Comparison of ENCODE assay signal across 8 mouse cellular contexts in the genomic region with DNA sequence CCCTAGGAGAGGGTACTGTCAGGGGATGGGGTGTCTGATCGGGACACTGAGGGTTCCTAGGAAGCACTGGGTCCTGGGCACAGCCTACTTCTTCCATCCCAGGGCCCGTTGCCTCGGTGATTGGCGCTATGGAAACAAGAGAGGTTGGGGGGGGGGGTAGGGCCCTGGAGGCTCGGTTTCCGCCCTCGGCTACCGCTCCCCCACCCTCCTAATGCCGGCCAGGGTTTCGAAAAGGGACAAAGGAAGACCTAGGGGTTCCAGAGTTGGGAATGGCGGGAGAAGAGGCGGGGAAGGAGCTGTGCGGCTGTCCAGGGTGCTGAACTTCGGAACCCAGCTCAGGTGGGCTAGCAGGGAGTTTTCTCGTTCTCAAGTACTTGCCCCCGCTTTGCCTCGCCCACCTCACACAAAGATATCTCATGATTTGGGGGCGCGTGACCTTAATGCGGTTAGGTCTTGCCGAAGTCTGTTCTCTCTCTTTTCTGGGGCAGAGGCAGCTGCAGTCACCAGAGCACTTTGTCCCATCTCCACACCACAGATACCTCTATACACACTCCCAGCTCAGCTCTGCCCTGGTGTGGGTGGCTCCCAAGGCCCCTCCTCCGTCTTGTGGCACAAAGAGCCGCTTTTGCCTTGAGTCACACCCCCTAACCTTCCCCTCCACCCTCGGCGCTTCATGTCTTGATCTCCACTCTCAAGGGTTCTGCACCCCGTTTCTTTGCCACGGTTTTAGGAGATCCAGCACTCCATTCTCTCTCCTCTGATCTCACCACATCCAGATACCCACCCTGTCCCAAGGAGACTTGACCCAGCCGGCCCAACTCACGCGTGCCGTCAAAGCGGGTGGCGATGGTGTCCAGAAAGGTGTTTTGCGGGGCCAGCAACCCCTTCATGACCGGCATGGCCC. TPM values are rescaled to one million over a fixed set of nuclear protein-coding genes. Genes with fewer than 3 reads are reported as not detected.
DNase-seq lines count a peak whose midpoint lies in the region; ATAC-seq and TF ChIP-seq lines count a peak whose summit lies in the region.

No protein-coding gene starts in this region.

- TF ChIP-seq POLR2A in olfactory bulb, adult 2 months (IDR thresholded peaks at IDR 0.05; ENCODE audit: insufficient read depth, low read depth, low read length), result no peak

- no peak for TF ChIP-seq CTCF in G1E (IDR thresholded peaks at IDR 0.05; ENCODE audit: low read depth, low read length)
- no peak; the same call in 1 of the 2 replicates for TF ChIP-seq CTCF in hindbrain, postnatal 0 days (IDR thresholded peaks at IDR 0.05; ENCODE audit: low read depth)
- TF ChIP-seq CTCF in olfactory bulb, adult 2 months (IDR thresholded peaks at IDR 0.05; ENCODE audit: insufficient read depth, low read depth, low read length), result no peak

- no peak overlapping the region for H3K9ac ChIP-seq in embryonic facial prominence, embryonic 14.5 days (ENCODE audit: low read depth, low read length)
- H3K9ac ChIP-seq in hindbrain, postnatal 0 days (replicated peaks; ENCODE audit: low read length), result peak overlapping the region; percentile 65

- peak overlapping the region; percentile 53 for H3K4me2 ChIP-seq in embryonic facial prominence, embryonic 14.5 days (ENCODE audit: low read depth, low read length)
- peak overlapping the region; percentile 65 for H3K4me2 ChIP-seq in hindbrain, postnatal 0 days (ENCODE audit: low read depth, low read length)

- peak overlapping the region; percentile 20; the same call in 1 of the 2 replicates for H3K4me3 ChIP-seq in G1E (ENCODE audit: low read depth, low read length)
- peak overlapping the region; percentile 33 for H3K4me3 ChIP-seq in embryonic facial prominence, embryonic 14.5 days (ENCODE audit: low read depth, low read length)
- H3K4me3 ChIP-seq in hindbrain, postnatal 0 days (ENCODE audit: low read length), result peak overlapping the region; percentile 39
- H3K4me3 ChIP-seq in olfactory bulb, adult 2 months (ENCODE audit: insufficient read depth, low read depth, low read length), result peak overlapping the region; percentile 65

- under 1% methylated on average over 30 of the region's 35 CpGs for WGBS in embryonic facial prominence, embryonic 14.5 days
- WGBS in hindbrain, postnatal 0 days, result under 1% methylated on average over 35 of the region's 35 CpGs
- 4% methylated on average over 35 of the region's 35 CpGs for WGBS in olfactory bulb, adult 2 months

- H3K36me3 ChIP-seq in G1E (replicated peaks), result no peaks in the 10 kb centered on the region
- no peaks in the 10 kb centered on the region for H3K36me3 ChIP-seq in embryonic facial prominence, embryonic 14.5 days (ENCODE audit: control insufficient read depth, insufficient read depth, low read length)
- no peaks in the 10 kb centered on the region for H3K36me3 ChIP-seq in hindbrain, postnatal 0 days (ENCODE audit: insufficient read depth, low read length)

- H3K27ac ChIP-seq in embryonic facial prominence, embryonic 14.5 days (replicated peaks; ENCODE audit: low read depth, low read length), result no peak overlapping the region
- H3K27ac ChIP-seq in hindbrain, postnatal 0 days, result peak overlapping the region; percentile 58; the same call in 1 of the 2 replicates
- H3K27ac ChIP-seq in olfactory bulb, adult 2 months (ENCODE audit: insufficient read depth, low read depth, low read length), result peak overlapping the region; percentile 63; the same call in 1 of the 2 replicates

- peaks cover 87% of the 10 kb centered on the region for H3K27me3 ChIP-seq in G1E (ENCODE audit: insufficient read depth, low read length)
- H3K27me3 ChIP-seq in embryonic facial prominence, embryonic 14.5 days (replicated peaks; ENCODE audit: control insufficient read depth, insufficient read depth, low read length), result peaks cover 43% of the 10 kb centered on the region
- no peaks in the 10 kb centered on the region for H3K27me3 ChIP-seq in hindbrain, postnatal 0 days (ENCODE audit: insufficient read depth, low read length)

- DNase-seq in adrenal gland, adult (ENCODE audit: inconsistent age in 2 of 2, low spot score in 1 of 2), result peak; percentile 45 to 82
- DNase-seq in adrenal gland, adult 8-10 months, result no peak
- peak; percentile 52 for DNase-seq in G1E (ENCODE audit: low spot score)
- DNase-seq in embryonic facial prominence, embryonic 14.5 days (ENCODE audit: low spot score), result peak; percentile 65
- peak; percentile 20 for DNase-seq in hindbrain, postnatal 0 days (ENCODE audit: low spot score)
- peak; percentile 38 to 40 for DNase-seq in lung, adult 18-20 months
- DNase-seq in cerebellum, postnatal 36 days, result no peak

- ATAC-seq in G1E (ENCODE audit: extremely low read depth, insufficient number of reproducible peaks, low FRiP score, poor library complexity, severe bottlenecking), result no peak
- peak; percentile 58 for ATAC-seq in embryonic facial prominence, embryonic 14.5 days (ENCODE audit: low read depth)
- ATAC-seq in hindbrain, postnatal 0 days, result peak; percentile 35; the same call in 1 of the 2 replicates

- peaks cover 38% of the 10 kb centered on the region for H3K4me1 ChIP-seq in G1E (ENCODE audit: insufficient read depth, low read depth, low read length)
- 0 out of 2 replicates have a peak, but pooled peaks cover 6% of the 10 kb centered on the region for H3K4me1 ChIP-seq in embryonic facial prominence, embryonic 14.5 days (ENCODE audit: control insufficient read depth, insufficient read depth, low read length)
- H3K4me1 ChIP-seq in hindbrain, postnatal 0 days (ENCODE audit: insufficient read depth, low read length), result peaks cover 6% of the 10 kb centered on the region; the same call in 1 of the 2 replicates
- H3K4me1 ChIP-seq in olfactory bulb, adult 2 months (ENCODE audit: control insufficient read depth, insufficient read depth, low read length), result peaks cover 31% of the 10 kb centered on the region

- no peaks in the 10 kb centered on the region for H3K9me3 ChIP-seq in G1E (replicated peaks)
- H3K9me3 ChIP-seq in embryonic facial prominence, embryonic 14.5 days (ENCODE audit: control insufficient read depth, low read length), result no peaks in the 10 kb centered on the region
- no peaks in the 10 kb centered on the region for H3K9me3 ChIP-seq in hindbrain, postnatal 0 days (ENCODE audit: low read length)

RNA-seq across cellular contexts. Expression of a gene that starts 0.8 kb away (rescaled TPM):
- total RNA-seq in adrenal gland, adult 8-10 months (2022), result under 1 TPM; 0.15 to 0.31 (median 0.23) TPM
- total RNA-seq in G1E (2014; fragmentation: Nextera tagmentation) (not detected in 2 replicates), G1E (2017) (not detected in 2 replicates)
- polyA plus RNA-seq in G1E (2012), result not detected in 2 replicates
- polyA plus RNA-seq in embryonic facial prominence, embryonic 14.5 days (2014; fragmentation: Nextera tagmentation; extraction: Ambion mirVana), result 0.41 and 0.64 TPM in 2 replicates
- total RNA-seq in hindbrain, postnatal 0 days (2014; rRNA removed), result 10.0 and 12.9 TPM in 2 replicates
- 3.6 and 4.2 TPM in 2 replicates for polyA plus RNA-seq in hindbrain, postnatal 0 days (2015; fragmentation: Nextera tagmentation; extraction: Ambion mirVana)
- polyA plus RNA-seq in olfactory bulb, adult 2 months (2012; ENCODE audit: insufficient read depth, insufficient read length, low replicate concordance, missing spikeins), result not detected in 2 replicates

RNA-seq across cellular contexts. Expression of a gene that starts 3.8 kb away (rescaled TPM):
- total RNA-seq in adrenal gland, adult 8-10 months (2022), result not detected
- total RNA-seq in G1E (2014; fragmentation: Nextera tagmentation) (not detected in 2 replicates), G1E (2017) (not detected in 2 replicates)
- polyA plus RNA-seq in G1E (2012), result not detected in 2 replicates
- polyA plus RNA-seq in embryonic facial prominence, embryonic 14.5 days (2014; fragmentation: Nextera tagmentation; extraction: Ambion mirVana), result not detected in 2 replicates
- total RNA-seq in hindbrain, postnatal 0 days (2014; rRNA removed), result 6.9 TPM in 1 of 2 replicates, not detected in the other
- polyA plus RNA-seq in hindbrain, postnatal 0 days (2015; fragmentation: Nextera tagmentation; extraction: Ambion mirVana), result 0.88 and 1.2 TPM in 2 replicates
- polyA plus RNA-seq in olfactory bulb, adult 2 months (2012; ENCODE audit: insufficient read depth, insufficient read length, low replicate concordance, missing spikeins), result not detected in 2 replicates

RNA-seq across cellular contexts. Expression of a gene that starts 11.8 kb away (rescaled TPM):
- 10 to 100 TPM; 23.1 to 26.4 (median 24.7) TPM for total RNA-seq in adrenal gland, adult 8-10 months (2022)
- total RNA-seq in G1E (2014; fragmentation: Nextera tagmentation) (6.0 and 6.3 TPM in 2 replicates), G1E (2017) (3.6 and 4.4 TPM in 2 replicates)
- polyA plus RNA-seq in G1E (2012), result 3.8 and 3.9 TPM in 2 replicates
- polyA plus RNA-seq in embryonic facial prominence, embryonic 14.5 days (2014; fragmentation: Nextera tagmentation; extraction: Ambion mirVana), result 3.6 and 4.4 TPM in 2 replicates
- total RNA-seq in hindbrain, postnatal 0 days (2014; rRNA removed), result 15.9 and 20.9 TPM in 2 replicates
- 7.5 and 8.3 TPM in 2 replicates for polyA plus RNA-seq in hindbrain, postnatal 0 days (2015; fragmentation: Nextera tagmentation; extraction: Ambion mirVana)
- polyA plus RNA-seq in olfactory bulb, adult 2 months (2012; ENCODE audit: insufficient read depth, insufficient read length, low replicate concordance, missing spikeins), result not detected in 2 replicates

RNA-seq across cellular contexts. Expression of a gene that starts 20.9 kb away (rescaled TPM):
- 100 to 1,000 TPM; 183 to 210 (median 190) TPM for total RNA-seq in adrenal gland, adult 8-10 months (2022)
- total RNA-seq in G1E (2014; fragmentation: Nextera tagmentation) (181 and 202 TPM in 2 replicates), G1E (2017) (153 and 173 TPM in 2 replicates)
- polyA plus RNA-seq in G1E (2012), result 362 and 429 TPM in 2 replicates
- 70.7 and 73.9 TPM in 2 replicates for polyA plus RNA-seq in embryonic facial prominence, embryonic 14.5 days (2014; fragmentation: Nextera tagmentation; extraction: Ambion mirVana)
- total RNA-seq in hindbrain, postnatal 0 days (2014; rRNA removed), result 246 and 248 TPM in 2 replicates
- polyA plus RNA-seq in hindbrain, postnatal 0 days (2015; fragmentation: Nextera tagmentation; extraction: Ambion mirVana), result 34.1 and 34.4 TPM in 2 replicates
- polyA plus RNA-seq in olfactory bulb, adult 2 months (2012; ENCODE audit: insufficient read depth, insufficient read length, low replicate concordance, missing spikeins), result not detected in 2 replicates

RNA-seq across cellular contexts. Expression of a gene that starts 45.3 kb away (rescaled TPM):
- total RNA-seq in adrenal gland, adult 8-10 months (2022), result under 1 TPM in 1 of 4 experiments, not detected in 3; 0.59 TPM
- total RNA-seq in G1E (2014; fragmentation: Nextera tagmentation), result 2.4 TPM in 1 of 2 replicates, not detected in the other
- total RNA-seq in G1E (2017), result 0.22 and 0.35 TPM in 2 replicates
- 0.55 and 0.61 TPM in 2 replicates for polyA plus RNA-seq in G1E (2012)
- 0.34 TPM in 1 of 2 replicates, not detected in the other for polyA plus RNA-seq in embryonic facial prominence, embryonic 14.5 days (2014; fragmentation: Nextera tagmentation; extraction: Ambion mirVana)
- total RNA-seq in hindbrain, postnatal 0 days (2014; rRNA removed), result not detected in 2 replicates
- 0.24 and 0.28 TPM in 2 replicates for polyA plus RNA-seq in hindbrain, postnatal 0 days (2015; fragmentation: Nextera tagmentation; extraction: Ambion mirVana)
- not detected in 2 replicates for polyA plus RNA-seq in olfactory bulb, adult 2 months (2012; ENCODE audit: insufficient read depth, insufficient read length, low replicate concordance, missing spikeins)

Comparison
In these comparisons a context has a peak if more than half of its experiments do, and no peak if none do; other contexts are left out.
1. DNase-seq: peak in adrenal gland, adult (2 of 2), G1E (single experiment), embryonic facial prominence, embryonic 14.5 days (single experiment), hindbrain, postnatal 0 days (single experiment) and lung, adult 18-20 months (2 of 2); none in adrenal gland, adult 8-10 months (single experiment) and cerebellum, postnatal 36 days (0 of 2).
2. Peak in every context shown above with its lines, with median percentiles within 50 percentile points of each other: H3K4me3 ChIP-seq.